Mouse (Mus musculus) testis, adult 2 months (tissue): Measurements from ENCODE around the gene Hmgcs1.

Experiments used
- CTCF ChIP-seq: fragments of 200-500 bp; IDR thresholded peaks from 2 replicates; pipeline ENCODE4 v1.5.1; 2012; ENCODE audit warnings: low read depth, mild to moderate bottlenecking, inconsistent platforms, low read length, moderate library complexity; ENCODE audit not compliant: control insufficient read depth, insufficient read depth, insufficient replicate concordance
- POLR2A ChIP-seq: fragments of 200-500 bp; IDR thresholded peaks from 2 replicates; pipeline ENCODE4 v1.6.1; 2012; ENCODE audit warnings: low read depth, mild to moderate bottlenecking, inconsistent platforms, low read length, moderate library complexity; ENCODE audit not compliant: control insufficient read depth

DNA sequence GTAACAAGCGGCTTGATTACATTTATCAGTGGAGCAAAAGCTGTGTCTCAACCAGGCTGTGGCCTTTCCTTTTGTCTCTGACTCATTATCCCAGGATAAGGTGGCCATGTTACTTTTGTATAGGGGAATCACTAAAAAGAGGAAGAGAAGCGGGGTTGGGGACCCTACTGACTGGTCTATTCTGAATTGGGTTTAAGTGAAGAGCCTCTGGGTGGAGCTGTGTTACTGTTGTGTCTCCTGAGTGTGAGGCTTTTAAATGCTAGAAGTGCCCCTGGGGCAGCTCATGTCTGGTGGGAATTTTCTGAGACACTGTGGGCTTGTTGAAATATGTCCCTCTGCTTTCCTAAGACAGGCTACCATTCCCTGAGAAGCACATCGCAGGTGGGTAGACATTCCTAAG, 53.3 kb downstream of the Hmgcs1 start:
- TF ChIP-seq CTCF (no peak), POLR2A (no peak)
